Mouse (Mus musculus): ENCODE measurements at regions not wholly inside any gene's neighbourhood (a gene's known extent, or its start where the extent isn't known, plus 50 kb on each side); places are given as distances from the start of the nearest gene placed in this dataset.

DNA sequence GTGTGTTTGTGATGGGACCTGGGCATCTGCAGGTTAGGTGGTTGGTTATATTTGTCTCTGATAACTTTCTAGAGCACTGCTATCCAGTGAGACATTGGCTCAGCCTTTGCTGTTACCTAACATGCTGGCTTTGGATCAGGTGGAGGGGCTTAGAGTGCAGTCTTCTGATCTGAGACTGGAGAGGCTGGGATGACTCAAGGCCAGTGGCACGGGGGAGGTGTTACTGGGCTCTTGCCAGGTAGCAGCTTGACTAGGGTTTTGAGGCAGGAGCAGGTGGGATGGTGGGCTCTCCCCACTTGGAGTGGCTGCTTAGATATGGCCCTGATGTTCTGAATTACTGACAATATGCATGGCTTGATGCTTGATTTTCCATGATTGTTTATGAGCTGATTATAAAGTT, 236.0 kb downstream of the Zfp704 start:
- DNase-seq (ENCODE audit: low spot score) (no peak), ATAC-seq (replicated peaks; ENCODE audit: low FRiP score, low read depth) (no peak)
- H3K27ac ChIP-seq, result no peak overlapping the region
- no peak overlapping the region for H3K4me2 ChIP-seq (ENCODE audit: low read length)
- no peaks in the 10 kb centered on the region for H3K4me1 ChIP-seq (replicated peaks; ENCODE audit: insufficient read depth, low read length)
- H3K27me3 ChIP-seq (ENCODE audit: insufficient read depth, low read length), result no peaks in the 10 kb centered on the region
- no peak overlapping the region for H3K4me3 ChIP-seq (replicated peaks; ENCODE audit: low read depth, low read length)
- no peak overlapping the region for H3K9ac ChIP-seq (ENCODE audit: low read depth, low read length)
- H3K36me3 ChIP-seq (ENCODE audit: insufficient read depth, low read length), result no peaks in the 10 kb centered on the region
- no peaks in the 10 kb centered on the region for H3K9me3 ChIP-seq (replicated peaks; ENCODE audit: low read length)
- 69% methylated on average over 1 of the region's 1 CpGs for WGBS
- no peak for TF ChIP-seq CTCF (IDR thresholded peaks at IDR 0.05; ENCODE audit: low read depth)

GRCm38 (mm10) chr3:9370096-9370495, 239.8 kb downstream of the Zfp704 start:
- Histone ChIP-seq H3K4me1 (replicated peaks; ENCODE audit: insufficient read depth, low read length) (no peaks in the 10 kb centered on the region), H3K9me3 (replicated peaks; ENCODE audit: low read length) (no peaks in the 10 kb centered on the region), H3K27ac (no peak overlapping the region), H3K27me3 (ENCODE audit: insufficient read depth, low read length) (no peaks in the 10 kb centered on the region), H3K9ac (ENCODE audit: low read depth, low read length) (no peak overlapping the region), H3K4me2 (ENCODE audit: low read length) (no peak overlapping the region), H3K4me3 (replicated peaks; ENCODE audit: low read depth, low read length) (no peak overlapping the region), H3K36me3 (ENCODE audit: insufficient read depth, low read length) (no peaks in the 10 kb centered on the region)
- whole genome bisulfite sequencing, result 82% methylated on average over 2 of the region's 2 CpGs
- ATAC-seq (replicated peaks; ENCODE audit: low FRiP score, low read depth), result no peak
- no peak for TF ChIP-seq CTCF (IDR thresholded peaks at IDR 0.05; ENCODE audit: low read depth)
- no peak for DNase-seq (ENCODE audit: low spot score)

- DNase-seq (ENCODE audit: low spot score) (no peak), ATAC-seq (replicated peaks; ENCODE audit: low FRiP score, low read depth) (no peak)
- Histone ChIP-seq H3K36me3 (ENCODE audit: insufficient read depth, low read length) (no peaks in the 10 kb centered on the region), H3K4me3 (replicated peaks; ENCODE audit: low read depth, low read length) (no peak overlapping the region), H3K9ac (ENCODE audit: low read depth, low read length) (no peak overlapping the region), H3K4me2 (ENCODE audit: low read length) (no peak overlapping the region), H3K9me3 (replicated peaks; ENCODE audit: low read length) (no peaks in the 10 kb centered on the region), H3K4me1 (replicated peaks; ENCODE audit: insufficient read depth, low read length) (no peaks in the 10 kb centered on the region), H3K27me3 (ENCODE audit: insufficient read depth, low read length) (no peaks in the 10 kb centered on the region), H3K27ac (no peak overlapping the region)
- 85% methylated on average over 9 of the region's 9 CpGs for WGBS
- TF ChIP-seq CTCF (IDR thresholded peaks at IDR 0.05; ENCODE audit: low read depth), result no peak
Measured at GRCm38 (mm10) chr3:9365791-9366190, 244.1 kb downstream of the Zfp704 start.

DNA sequence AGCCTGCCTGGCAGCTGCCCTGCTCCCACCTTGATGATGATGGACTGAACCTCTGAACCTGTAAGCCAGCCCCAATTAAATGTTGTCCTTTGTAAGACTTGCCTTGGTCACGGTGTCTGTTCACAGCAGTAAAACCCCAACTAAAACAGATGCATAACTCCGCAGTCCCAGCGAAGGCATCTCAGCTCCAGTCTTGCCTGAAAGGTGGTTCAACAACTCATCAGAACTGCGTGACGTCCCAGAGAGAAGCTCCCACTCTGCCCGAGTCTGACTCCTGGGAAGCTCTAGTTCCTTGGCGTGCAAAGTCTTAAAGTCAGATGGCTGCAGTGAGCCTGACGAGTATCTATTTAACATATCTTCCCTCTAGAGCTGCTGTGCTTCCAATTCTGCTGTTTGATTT, 250.7 kb downstream of the Zfp704 start:
- H3K9me3 ChIP-seq (replicated peaks; ENCODE audit: low read length), result no peaks in the 10 kb centered on the region
- H3K4me3 ChIP-seq (replicated peaks; ENCODE audit: low read depth, low read length), result no peak overlapping the region
- no peaks in the 10 kb centered on the region for H3K36me3 ChIP-seq (ENCODE audit: insufficient read depth, low read length)
- H3K9ac ChIP-seq (ENCODE audit: low read depth, low read length), result no peak overlapping the region
- no peak overlapping the region for H3K27ac ChIP-seq
- WGBS, result 95% methylated on average over 8 of the region's 8 CpGs
- H3K4me1 ChIP-seq (replicated peaks; ENCODE audit: insufficient read depth, low read length), result no peaks in the 10 kb centered on the region
- DNase-seq (ENCODE audit: low spot score), result no peak
- no peak for ATAC-seq (replicated peaks; ENCODE audit: low FRiP score, low read depth)
- no peak for TF ChIP-seq CTCF (IDR thresholded peaks at IDR 0.05; ENCODE audit: low read depth)
- no peaks in the 10 kb centered on the region for H3K27me3 ChIP-seq (ENCODE audit: insufficient read depth, low read length)
- H3K4me2 ChIP-seq (ENCODE audit: low read length), result no peak overlapping the region

DNA sequence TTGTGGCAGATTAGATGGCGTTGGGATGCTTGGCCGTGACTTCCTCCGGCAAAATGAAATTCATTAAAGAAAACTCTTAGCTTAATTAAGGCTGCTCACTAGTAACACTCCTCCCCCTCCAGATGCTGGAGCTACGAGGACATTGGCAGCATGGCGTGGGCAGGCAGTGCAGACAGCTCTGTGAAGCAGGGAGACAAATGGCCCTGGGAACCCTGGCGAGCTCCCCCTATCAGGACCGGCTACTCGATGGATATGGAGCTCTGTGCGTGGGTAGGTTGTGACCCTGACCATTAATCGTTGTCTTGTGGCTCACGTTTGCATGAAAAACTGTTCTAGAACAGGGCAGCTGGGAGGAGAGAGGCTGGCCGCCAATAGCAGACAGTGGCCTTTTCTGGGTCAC, 251.8 kb downstream of the Zfp704 start:
- no peaks in the 10 kb centered on the region for H3K36me3 ChIP-seq (ENCODE audit: insufficient read depth, low read length)
- no peaks in the 10 kb centered on the region for H3K4me1 ChIP-seq (replicated peaks; ENCODE audit: insufficient read depth, low read length)
- no peak overlapping the region for H3K4me3 ChIP-seq (replicated peaks; ENCODE audit: low read depth, low read length)
- DNase-seq (ENCODE audit: low spot score) (peak; percentile 16), ATAC-seq (replicated peaks; ENCODE audit: low FRiP score, low read depth) (no peak)
- no peaks in the 10 kb centered on the region for H3K27me3 ChIP-seq (ENCODE audit: insufficient read depth, low read length)
- no peak overlapping the region for H3K4me2 ChIP-seq (ENCODE audit: low read length)
- no peak overlapping the region for H3K27ac ChIP-seq
- no peak overlapping the region for H3K9ac ChIP-seq (ENCODE audit: low read depth, low read length)
- 16% methylated on average over 12 of the region's 12 CpGs for WGBS
- TF ChIP-seq CTCF (IDR thresholded peaks at IDR 0.05; ENCODE audit: low read depth), result no peak
- H3K9me3 ChIP-seq (replicated peaks; ENCODE audit: low read length), result no peaks in the 10 kb centered on the region

- 81% methylated on average over 2 of the region's 2 CpGs for WGBS
- ATAC-seq (replicated peaks; ENCODE audit: low FRiP score, low read depth) (no peak), DNase-seq (ENCODE audit: low spot score) (no peak)
- Histone ChIP-seq H3K36me3 (ENCODE audit: insufficient read depth, low read length) (no peaks in the 10 kb centered on the region), H3K27me3 (ENCODE audit: insufficient read depth, low read length) (no peaks in the 10 kb centered on the region), H3K4me1 (replicated peaks; ENCODE audit: insufficient read depth, low read length) (no peaks in the 10 kb centered on the region), H3K4me3 (replicated peaks; ENCODE audit: low read depth, low read length) (no peak overlapping the region), H3K9ac (ENCODE audit: low read depth, low read length) (no peak overlapping the region), H3K4me2 (ENCODE audit: low read length) (no peak overlapping the region), H3K9me3 (replicated peaks; ENCODE audit: low read length) (no peaks in the 10 kb centered on the region), H3K27ac (no peak overlapping the region)
- TF ChIP-seq CTCF (IDR thresholded peaks at IDR 0.05; ENCODE audit: low read depth), result no peak
Measured at GRCm38 (mm10) chr3:9357639-9358038, 252.2 kb downstream of the Zfp704 start.

DNA sequence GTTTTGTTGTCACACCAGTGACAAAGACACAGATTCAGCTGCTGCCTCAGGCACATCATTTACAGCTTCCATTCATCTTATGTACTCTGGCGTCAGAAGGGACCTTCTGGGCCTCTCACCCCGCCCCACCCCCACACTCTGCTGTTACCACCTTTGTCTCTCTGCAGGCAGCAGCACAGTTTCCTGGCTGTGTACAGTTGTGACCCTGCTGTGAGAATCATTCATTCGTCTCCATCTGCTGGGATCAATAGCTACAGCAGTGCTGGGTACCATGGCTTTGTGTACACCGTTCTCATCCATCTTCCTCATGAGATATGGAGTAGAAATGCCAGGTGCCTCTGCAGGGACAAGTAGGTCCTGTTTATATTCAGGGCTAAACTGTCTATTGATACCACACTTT, 254.0 kb downstream of the Zfp704 start:
- WGBS, result 74% methylated on average over 4 of the region's 4 CpGs
- Histone ChIP-seq H3K4me2 (ENCODE audit: low read length) (no peak overlapping the region), H3K27me3 (ENCODE audit: insufficient read depth, low read length) (no peaks in the 10 kb centered on the region), H3K36me3 (ENCODE audit: insufficient read depth, low read length) (no peaks in the 10 kb centered on the region), H3K9me3 (replicated peaks; ENCODE audit: low read length) (no peaks in the 10 kb centered on the region), H3K4me1 (replicated peaks; ENCODE audit: insufficient read depth, low read length) (no peaks in the 10 kb centered on the region), H3K27ac (no peak overlapping the region), H3K4me3 (replicated peaks; ENCODE audit: low read depth, low read length) (no peak overlapping the region), H3K9ac (ENCODE audit: low read depth, low read length) (no peak overlapping the region)
- ATAC-seq (replicated peaks; ENCODE audit: low FRiP score, low read depth), result no peak
- DNase-seq (ENCODE audit: low spot score), result no peak
- no peak for TF ChIP-seq CTCF (IDR thresholded peaks at IDR 0.05; ENCODE audit: low read depth)
